Mouse (Mus musculus) embryonic facial prominence, embryonic 11.5 days (tissue): ENCODE measurements around the gene Fam69a. TPM values are rescaled to one million over a fixed set of nuclear protein-coding genes. Genes with fewer than 3 reads are reported as not detected.

ENCODE experiments used
- ATAC-seq: fragments of 200-750 bp; cut with Nextera tagmentation; replicated peaks from 2 replicates; pipeline ENCODE4 v1.8.0; 2017; ENCODE audit warnings: low read depth; ENCODE audit not compliant: insufficient number of reproducible peaks, low FRiP score, low TSS enrichment
- DNase-seq: peaks from one replicate; pipeline ENCODE4 v3.0.0-alpha.2; 2015; ENCODE audit warnings: low spot score
- H3K27ac ChIP-seq: fragments of 300-500 bp; sonication (generic); replicated peaks from 2 replicates; pipeline ENCODE4 v1.5.1; 2014; ENCODE audit warnings: mild to moderate bottlenecking, low read depth, low read length, control low read depth
- H3K27me3 ChIP-seq: fragments of 300-500 bp; sonication (generic); 2 replicates; pipeline ENCODE4 v1.6.1; 2014; ENCODE audit warnings: mild to moderate bottlenecking, low read length, moderate library complexity, mixed read lengths; ENCODE audit not compliant: control insufficient read depth, insufficient read depth
- H3K36me3 ChIP-seq: fragments of 300-500 bp; sonication (generic); replicated peaks from 2 replicates; pipeline ENCODE4 v1.6.1; 2014; ENCODE audit warnings: low read depth, mild to moderate bottlenecking, low read length, moderate library complexity, mixed read lengths; ENCODE audit not compliant: control insufficient read depth, insufficient read depth
- H3K4me1 ChIP-seq: fragments of 300-500 bp; sonication (generic); 2 replicates; pipeline ENCODE4 v1.6.1; 2014; ENCODE audit warnings: low read length, mixed read lengths; ENCODE audit not compliant: control insufficient read depth, insufficient read depth
- H3K4me2 ChIP-seq: fragments of 300-500 bp; sonication (generic); 2 replicates; pipeline ENCODE4 v1.6.1; 2014; ENCODE audit warnings: low read depth, mild to moderate bottlenecking, control low read depth, low read length, moderate library complexity
- H3K4me3 ChIP-seq: fragments of 300-500 bp; sonication (generic); 2 replicates; pipeline ENCODE4 v1.5.1; 2014; ENCODE audit warnings: low read depth, low read length, control low read depth
- H3K9ac ChIP-seq: fragments of 300-500 bp; sonication (generic); replicated peaks from 2 replicates; pipeline ENCODE4 v1.6.1; 2014; ENCODE audit warnings: mild to moderate bottlenecking, control low read depth, low read length
- H3K9me3 ChIP-seq: fragments of 300-500 bp; sonication (generic); replicated peaks from 2 replicates; pipeline ENCODE4 v1.6.1; 2016; ENCODE audit warnings: mild to moderate bottlenecking, low read length, inconsistent platforms, mixed read lengths; ENCODE audit not compliant: control insufficient read depth
- WGBS: fragments of 180-500 bp; shearing (Covaris S2); extraction: QIAGEN DNeasy Blood & Tissue Kit; methylation state at CpG from one replicate; pipeline ENCODE4 v1.1.7; 2014; 5-methylcytosine and 5-hydroxymethylcytosine counted together
- polyA plus RNA-seq: library from polyadenylated mRNA; unstranded; fragments of >200 nt; fragmentation: Nextera tagmentation; extraction: Ambion mirVana; gene quantifications from 2 replicates; pipeline ENCODE4 v1.2.1, GENCODE M21; 2014

Gene Fam69a
- polyA plus RNA-seq, 1 experiment from 2014 or later = 22.1 TPM

DNA sequence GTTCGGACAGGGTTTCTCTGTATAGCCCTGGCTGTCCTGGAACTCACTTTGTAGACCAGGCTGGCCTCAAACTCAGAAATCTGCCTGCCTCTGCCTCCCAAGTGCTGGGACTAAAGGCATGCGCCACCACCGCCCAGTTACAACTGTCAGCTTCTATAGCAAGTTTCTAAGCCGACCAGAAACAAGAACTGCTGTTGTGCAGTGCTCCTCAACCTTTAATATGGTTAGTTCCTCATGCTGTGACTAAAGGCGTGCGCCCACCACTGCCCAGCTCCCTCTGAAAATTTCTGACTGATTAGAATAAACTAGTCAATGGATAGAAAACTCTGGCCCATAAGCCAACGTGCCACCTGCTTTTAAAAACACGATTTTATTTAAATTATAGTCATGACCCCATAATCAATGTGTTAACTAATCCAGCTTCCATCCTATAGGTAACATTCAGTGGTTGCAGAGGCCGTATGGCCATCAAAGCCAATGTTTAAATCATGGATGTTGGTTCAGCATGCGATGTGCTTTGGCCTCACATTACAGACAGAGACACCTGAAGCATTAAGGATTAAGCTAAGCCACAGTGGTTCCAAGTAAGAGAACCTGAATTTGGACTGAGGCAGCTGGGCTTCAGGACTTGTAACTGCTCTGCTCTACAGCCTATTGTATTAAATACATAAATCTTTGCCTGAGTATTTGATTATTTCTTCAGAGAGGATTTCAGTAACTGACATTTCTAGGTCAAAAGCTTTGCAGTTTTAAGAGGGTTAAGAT, 50.1 kb downstream of the Fam69a start:
- DNase-seq = no peak
- no peak overlapping the region for H3K27ac ChIP-seq
- WGBS = 88% methylated on average over 10 of the region's 10 CpGs
- ATAC-seq = no peak
- H3K4me2 ChIP-seq = no peak overlapping the region
- H3K9ac ChIP-seq = no peak overlapping the region
- H3K4me1 ChIP-seq = no peaks in the 10 kb centered on the region; the same call in 1 of the 2 replicates
- H3K27me3 ChIP-seq = no peaks in the 10 kb centered on the region
- H3K36me3 ChIP-seq = no peaks in the 10 kb centered on the region
- no peaks in the 10 kb centered on the region for H3K9me3 ChIP-seq
- H3K4me3 ChIP-seq = no peak overlapping the region

DNA sequence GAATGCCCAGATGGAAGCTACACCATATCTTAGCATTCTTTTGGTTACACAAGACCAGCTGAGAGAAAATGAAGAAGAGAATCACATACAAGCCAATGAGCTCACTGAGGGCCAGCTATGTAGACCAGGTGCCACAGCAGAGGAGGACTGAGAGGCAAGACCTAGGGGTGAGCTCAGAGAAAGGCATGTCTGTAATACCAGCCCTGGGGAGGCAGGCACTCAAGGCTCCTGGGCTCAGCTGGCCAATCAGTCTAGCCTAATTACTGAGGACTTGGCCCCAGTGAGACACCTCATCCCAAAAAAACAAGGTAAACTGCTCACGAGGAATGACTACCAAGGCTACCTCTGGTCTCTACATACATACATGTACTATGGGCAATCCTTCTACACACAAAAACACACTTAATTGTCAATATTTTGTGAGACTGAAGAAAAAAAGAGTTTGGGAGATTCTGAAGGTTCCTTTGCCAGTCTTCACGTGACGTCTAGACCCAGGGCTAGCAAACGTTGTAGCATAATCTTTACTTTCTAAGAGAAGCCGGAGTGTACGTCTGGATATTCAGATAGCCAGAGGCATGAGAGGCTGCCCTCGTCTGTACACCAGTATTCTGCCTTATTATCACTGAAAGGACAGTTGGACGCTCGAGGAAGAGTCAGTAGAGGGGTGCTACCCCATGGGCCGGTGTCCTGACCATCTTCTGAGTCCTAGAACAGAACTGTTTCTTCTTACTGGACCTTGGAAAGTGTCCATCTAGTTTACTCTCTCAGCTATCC, 51.9 kb downstream of the Fam69a start:
- Histone ChIP-seq H3K9me3 (no peaks in the 10 kb centered on the region), H3K36me3 (no peaks in the 10 kb centered on the region), H3K4me2 (no peak overlapping the region), H3K4me1 (no peaks in the 10 kb centered on the region; the same call in 1 of the 2 replicates), H3K4me3 (no peak overlapping the region), H3K27ac (no peak overlapping the region), H3K9ac (no peak overlapping the region), H3K27me3 (no peaks in the 10 kb centered on the region)
- 84% methylated on average over 10 of the region's 10 CpGs for WGBS
- no peak for DNase-seq
- ATAC-seq = no peak

DNA sequence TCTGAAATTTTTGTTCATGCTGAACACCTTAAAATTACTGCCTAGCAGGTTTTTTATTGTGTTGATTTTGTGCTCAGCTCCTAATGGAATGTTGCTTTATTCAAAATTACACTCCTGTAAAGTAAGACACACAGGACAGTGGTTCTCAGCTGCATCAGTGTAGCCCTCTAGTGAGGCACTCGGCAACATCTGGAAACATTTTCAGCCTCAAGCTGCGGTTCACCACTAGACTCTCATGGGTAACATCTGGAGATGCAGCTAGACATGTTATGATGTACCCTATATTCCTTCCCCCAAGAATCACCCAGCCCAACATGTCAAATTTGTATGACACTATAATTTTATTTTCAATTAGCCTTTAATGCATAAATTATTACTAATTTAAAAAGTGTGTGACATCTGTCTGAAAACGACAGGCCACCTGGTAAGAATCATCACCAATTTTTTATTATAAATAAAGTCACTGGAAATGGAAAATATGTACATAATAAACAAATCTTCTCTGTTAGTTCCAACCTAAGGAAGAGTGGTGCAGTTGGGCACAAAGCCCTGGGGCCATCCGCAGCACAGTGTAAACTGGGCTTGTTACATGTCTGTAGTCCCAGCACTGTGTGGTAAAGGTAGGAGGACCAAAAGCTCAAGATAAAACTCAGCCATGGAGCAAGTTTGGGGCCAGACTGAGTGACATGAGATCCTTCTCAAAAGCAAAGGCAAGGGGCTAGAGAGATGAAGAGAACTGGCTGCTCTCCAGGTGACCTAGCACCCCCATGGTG, 53.5 kb downstream of the Fam69a start:
- no peaks in the 10 kb centered on the region; the same call in 1 of the 2 replicates for H3K4me1 ChIP-seq
- WGBS = 61% methylated on average over 4 of the region's 4 CpGs
- no peak overlapping the region for H3K27ac ChIP-seq

DNA sequence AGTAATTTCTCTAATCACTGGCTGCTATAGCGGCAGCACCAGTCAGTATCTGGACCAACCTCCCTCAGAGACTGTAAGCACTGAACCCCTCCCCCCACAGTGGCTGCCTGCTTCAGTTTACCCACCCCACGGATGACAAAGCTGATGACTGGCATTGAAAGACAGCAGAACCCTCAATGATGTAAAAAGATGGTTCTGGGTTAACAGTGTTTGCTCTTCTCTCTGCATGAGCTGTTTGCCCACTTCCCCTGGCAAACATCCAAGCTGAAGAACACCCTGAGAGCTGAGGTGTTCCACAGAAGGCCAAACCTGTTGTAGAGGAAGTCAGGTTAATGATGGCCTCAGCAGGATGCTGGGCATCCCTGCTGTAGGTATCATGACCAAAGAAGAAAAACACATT, 54.3 kb downstream of the Fam69a start:
- WGBS = 48% methylated on average over 2 of the region's 2 CpGs
- DNase-seq (no peak), ATAC-seq (no peak)
- Histone ChIP-seq H3K4me1 (no peaks in the 10 kb centered on the region; the same call in 1 of the 2 replicates), H3K9ac (no peak overlapping the region), H3K4me2 (no peak overlapping the region), H3K27me3 (no peaks in the 10 kb centered on the region), H3K27ac (no peak overlapping the region), H3K9me3 (no peaks in the 10 kb centered on the region), H3K4me3 (no peak overlapping the region), H3K36me3 (no peaks in the 10 kb centered on the region)

More for the DNA sequence above, 53.5 kb downstream of the Fam69a start:
- H3K4me3 ChIP-seq = no peak overlapping the region
- H3K4me2 ChIP-seq = no peak overlapping the region
- peak; percentile 79 for DNase-seq
- H3K9me3 ChIP-seq = no peaks in the 10 kb centered on the region
- no peaks in the 10 kb centered on the region for H3K27me3 ChIP-seq
- peak; percentile 75; the same call in 1 of the 2 replicates for ATAC-seq
- H3K36me3 ChIP-seq = no peaks in the 10 kb centered on the region
- no peak overlapping the region for H3K9ac ChIP-seq

DNA sequence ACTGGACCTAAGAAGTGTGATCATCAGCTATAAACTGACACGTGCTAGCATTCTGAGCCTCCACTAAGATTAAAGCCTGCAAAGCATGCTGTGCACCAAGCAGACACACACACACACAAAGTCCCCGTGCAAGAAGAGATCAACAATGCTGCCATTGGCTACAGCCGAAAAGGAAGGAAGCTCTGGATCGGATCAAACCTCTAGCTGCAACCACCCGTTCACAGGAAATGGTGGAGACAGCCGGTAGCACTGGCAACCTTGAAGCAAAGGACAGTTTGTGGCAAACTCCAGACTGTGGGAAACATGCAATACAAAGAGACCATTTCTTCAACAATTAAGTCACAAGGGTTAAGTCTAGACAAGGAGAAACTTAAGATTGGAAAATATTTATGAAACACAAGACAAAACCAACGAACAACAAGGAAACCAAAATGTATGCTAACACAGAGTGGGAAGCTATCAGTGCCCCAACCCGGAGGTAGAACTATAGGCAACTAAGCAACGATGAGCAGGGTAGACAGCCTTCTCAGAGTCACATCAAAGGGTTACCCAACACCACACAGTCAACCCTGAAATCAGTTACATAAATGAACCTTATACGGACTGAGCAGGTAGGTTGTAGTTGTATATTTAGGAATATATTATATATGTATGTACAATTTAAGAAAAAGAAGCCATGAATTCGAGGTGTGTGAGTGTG, 60.2 kb downstream of the Fam69a start:
- no peaks in the 10 kb centered on the region for H3K36me3 ChIP-seq
- WGBS = 70% methylated on average over 11 of the region's 11 CpGs
- ATAC-seq (no peak), DNase-seq (no peak)
- H3K27ac ChIP-seq = no peak overlapping the region
- no peak overlapping the region for H3K4me2 ChIP-seq
- no peak overlapping the region for H3K4me3 ChIP-seq
- no peaks in the 10 kb centered on the region for H3K27me3 ChIP-seq
- no peaks in the 10 kb centered on the region for H3K4me1 ChIP-seq
- no peaks in the 10 kb centered on the region for H3K9me3 ChIP-seq
- no peak overlapping the region for H3K9ac ChIP-seq

DNA sequence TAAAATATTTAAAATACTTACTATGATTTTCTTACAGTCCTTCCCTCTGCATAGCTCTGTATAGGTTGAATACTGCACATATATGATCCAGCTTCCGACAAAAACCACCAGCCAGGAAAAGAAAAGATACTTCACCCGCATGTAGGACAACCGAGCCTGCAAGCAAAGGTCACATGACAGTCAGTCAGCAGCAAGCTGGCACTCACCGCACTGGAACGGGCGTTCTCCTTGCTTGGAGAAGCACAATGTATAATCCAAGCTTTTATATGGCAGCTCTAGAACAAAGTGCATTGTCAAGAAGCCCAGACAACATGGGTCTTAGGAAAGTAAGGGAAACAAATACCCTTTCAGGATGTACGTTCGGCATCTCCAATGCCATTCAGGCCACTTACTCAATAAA, 62.3 kb downstream of the Fam69a start:
- H3K36me3 ChIP-seq = no peaks in the 10 kb centered on the region
- no peak overlapping the region for H3K4me3 ChIP-seq
- H3K9me3 ChIP-seq = no peaks in the 10 kb centered on the region
- 88% methylated on average over 8 of the region's 8 CpGs for WGBS
- H3K27me3 ChIP-seq = no peaks in the 10 kb centered on the region
- no peak overlapping the region for H3K27ac ChIP-seq
- DNase-seq (no peak), ATAC-seq (no peak)
- no peaks in the 10 kb centered on the region for H3K4me1 ChIP-seq
- no peak overlapping the region for H3K4me2 ChIP-seq
- no peak overlapping the region for H3K9ac ChIP-seq

DNA sequence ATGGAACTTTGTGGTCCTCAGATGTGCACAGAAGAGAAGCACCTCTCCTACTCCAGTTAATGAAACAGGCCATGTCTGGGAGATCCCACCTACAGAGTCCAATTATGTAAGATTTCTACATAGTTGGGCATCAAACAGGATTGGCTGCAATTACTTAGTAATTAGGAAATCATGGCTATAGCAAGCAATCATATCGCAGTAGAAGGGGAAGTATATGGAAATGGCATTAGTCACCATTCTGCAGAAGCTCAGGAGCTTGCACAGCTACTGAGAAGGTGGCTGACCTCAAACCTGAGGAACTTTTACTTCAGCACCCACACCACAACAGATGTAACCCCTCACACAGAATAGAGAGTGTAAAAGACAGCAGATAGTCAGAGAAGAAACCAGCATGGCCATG, 64.0 kb downstream of the Fam69a start:
- Histone ChIP-seq H3K27me3 (no peaks in the 10 kb centered on the region), H3K9me3 (no peaks in the 10 kb centered on the region), H3K4me1 (no peaks in the 10 kb centered on the region), H3K27ac (no peak overlapping the region), H3K4me2 (no peak overlapping the region), H3K36me3 (no peaks in the 10 kb centered on the region; the same call in 1 of the 2 replicates), H3K9ac (no peak overlapping the region), H3K4me3 (no peak overlapping the region)
- WGBS = 86% methylated on average over 1 of the region's 1 CpGs
- no peak for DNase-seq
- no peak for ATAC-seq
